In genomic region chr11:48824311-48824830, GRCm38 (mm10) we compare ENCODE assay signal across 8 mouse cellular contexts. TPM values are rescaled to one million over a fixed set of nuclear protein-coding genes. Genes with fewer than 3 reads are reported as not detected.
A peak's percentile ranks its signal among the peaks of the same experiment; 100 is the strongest.
DNase-seq lines count a peak whose midpoint lies in the region; ATAC-seq and TF ChIP-seq lines count a peak whose summit lies in the region.

No protein-coding gene starts in this region.

- 6% methylated on average over 22 of the region's 22 CpGs for whole genome bisulfite sequencing in heart, embryonic 14.5 days
- WGBS in hindbrain, embryonic 13.5 days: 3% methylated on average over 22 of the region's 22 CpGs
- 4% methylated on average over 22 of the region's 22 CpGs for WGBS in midbrain, embryonic 12.5 days

- no peaks in the 10 kb centered on the region for H3K36me3 ChIP-seq in heart, embryonic 14.5 days (ENCODE audit: control insufficient read depth, insufficient read depth, low read length)
- H3K36me3 ChIP-seq in hindbrain, embryonic 13.5 days: no peaks in the 10 kb centered on the region
- H3K36me3 ChIP-seq in midbrain, embryonic 12.5 days: no peaks in the 10 kb centered on the region

- peak overlapping the region; percentile 46 to 50 for H3K4me3 ChIP-seq in heart, embryonic 14.5 days (ENCODE audit: control insufficient read depth in 1 of 2, insufficient read depth in 1 of 2, low read depth in 1 of 2, low read length in 2 of 2)
- H3K4me3 ChIP-seq in cortical plate, adult 2 months (ENCODE audit: insufficient read depth, low read length): peak overlapping the region; percentile 12; the same call in 1 of the 2 replicates
- H3K4me3 ChIP-seq in hindbrain, embryonic 13.5 days: peak overlapping the region; percentile 27
- peak overlapping the region; percentile 38 for H3K4me3 ChIP-seq in midbrain, embryonic 12.5 days

- H3K27ac ChIP-seq in heart, embryonic 14.5 days (replicated peaks in 1 of 2; ENCODE audit: control insufficient read depth in 1 of 2, insufficient read depth in 1 of 2, low read depth in 2 of 2, low read length in 2 of 2): no peak overlapping the region
- H3K27ac ChIP-seq in cortical plate, adult 2 months (ENCODE audit: insufficient read depth, low read length): no peak overlapping the region
- no peak overlapping the region for H3K27ac ChIP-seq in hindbrain, embryonic 13.5 days
- H3K27ac ChIP-seq in midbrain, embryonic 12.5 days (replicated peaks): no peak overlapping the region

- intact Hi-C loops in heart, postnatal 10 days (cut with DNase I): no loop called here

- no peak for DNase-seq in heart, postnatal 10 days
- DNase-seq in adrenal gland, postnatal 14 days: no peak
- no peak for DNase-seq in ovary, postnatal 14 days (ENCODE audit: low spot score)
- DNase-seq in urinary bladder, adult 18-20 months (ENCODE audit: low spot score in 2 of 2): no peak

- peaks cover 5% of the 10 kb centered on the region; the same call in 1 of the 2 replicates for H3K27me3 ChIP-seq in heart, embryonic 14.5 days (ENCODE audit: control insufficient read depth, insufficient read depth, low read length)
- H3K27me3 ChIP-seq in hindbrain, embryonic 13.5 days: peaks cover 32% of the 10 kb centered on the region
- H3K27me3 ChIP-seq in midbrain, embryonic 12.5 days: peaks cover 33% of the 10 kb centered on the region

- 0 out of 2 replicates have a peak, but pooled peaks cover 4% of the 10 kb centered on the region for H3K9me3 ChIP-seq in heart, embryonic 14.5 days (ENCODE audit: control insufficient read depth, low read length)
- no peaks in the 10 kb centered on the region for H3K9me3 ChIP-seq in hindbrain, embryonic 13.5 days
- no peaks in the 10 kb centered on the region for H3K9me3 ChIP-seq in midbrain, embryonic 12.5 days

- peak overlapping the region; percentile 55; the same call in 1 of the 2 replicates for H3K9ac ChIP-seq in heart, embryonic 14.5 days (ENCODE audit: low read length)
- H3K9ac ChIP-seq in hindbrain, embryonic 13.5 days: no peak overlapping the region
- H3K9ac ChIP-seq in midbrain, embryonic 12.5 days (replicated peaks): peak overlapping the region; percentile 20; the same call in 1 of the 2 replicates

- no peak for ATAC-seq in heart, embryonic 14.5 days (ENCODE audit: insufficient number of reproducible peaks, insufficient read depth, low FRiP score, low read depth)
- no peak for ATAC-seq in hindbrain, embryonic 13.5 days (ENCODE audit: low FRiP score)
- ATAC-seq in midbrain, embryonic 12.5 days (ENCODE audit: low FRiP score, low read depth): no peak

- no peak for TF ChIP-seq CTCF in cortical plate, adult 2 months (IDR thresholded peaks at IDR 0.05; ENCODE audit: extremely low read depth, insufficient read depth, low read length)

- H3K4me2 ChIP-seq in heart, embryonic 14.5 days (ENCODE audit: low read length): peak overlapping the region; percentile 83
- peak overlapping the region; percentile 51 for H3K4me2 ChIP-seq in hindbrain, embryonic 13.5 days
- H3K4me2 ChIP-seq in midbrain, embryonic 12.5 days (replicated peaks): peak overlapping the region; percentile 54

- no peak for TF ChIP-seq POLR2A in cortical plate, adult 2 months (IDR thresholded peaks at IDR 0.05; ENCODE audit: extremely low read depth, insufficient read depth, low read length)

- H3K4me1 ChIP-seq in heart, embryonic 14.5 days (ENCODE audit: control insufficient read depth in 2 of 2, insufficient read depth in 2 of 2, low read length in 2 of 2): peaks cover 4 to 13% of the 10 kb centered on the region in 2 experiments; a peak in 3 of 4 replicates
- H3K4me1 ChIP-seq in cortical plate, adult 2 months (ENCODE audit: control insufficient read depth, insufficient read depth, low read length): no peaks in the 10 kb centered on the region
- H3K4me1 ChIP-seq in hindbrain, embryonic 13.5 days (replicated peaks): peaks cover 18% of the 10 kb centered on the region
- H3K4me1 ChIP-seq in midbrain, embryonic 12.5 days: peaks cover 12% of the 10 kb centered on the region

RNA-seq across cellular contexts. Expression of gene Trim7, which starts 1.6 kb away (rescaled TPM):
- polyA plus RNA-seq in heart, embryonic 14.5 days (2014; fragmentation: Nextera tagmentation; extraction: Ambion mirVana): 1.4 and 1.5 TPM in 2 replicates
- total RNA-seq in heart, postnatal 10 days (2021): 10 to 100 TPM; 10.1 to 12.8 TPM
- polyA plus RNA-seq in cortical plate, adult 2 months (2012; rRNA removed): 4.2 and 4.3 TPM in 2 replicates
- polyA plus RNA-seq in hindbrain, embryonic 13.5 days (2015; fragmentation: Nextera tagmentation; extraction: Ambion mirVana): 1.0 and 2.8 TPM in 2 replicates
- 1.3 and 1.4 TPM in 2 replicates for polyA plus RNA-seq in midbrain, embryonic 12.5 days (2016; fragmentation: Nextera tagmentation; extraction: Ambion mirVana)
- 6.1 and 8.5 TPM in 2 replicates for total RNA-seq in adrenal gland, postnatal 14 days (2021)

RNA-seq across cellular contexts. Expression of gene Gm12184, which starts 2.1 kb away (rescaled TPM):
- 5.7 and 7.0 TPM in 2 replicates for polyA plus RNA-seq in heart, embryonic 14.5 days (2014; fragmentation: Nextera tagmentation; extraction: Ambion mirVana)
- 1 to 10 TPM; 2.9 to 5.0 TPM for total RNA-seq in heart, postnatal 10 days (2021)
- polyA plus RNA-seq in cortical plate, adult 2 months (2012; rRNA removed): 33.8 and 40.1 TPM in 2 replicates
- polyA plus RNA-seq in hindbrain, embryonic 13.5 days (2015; fragmentation: Nextera tagmentation; extraction: Ambion mirVana): 2.8 and 4.4 TPM in 2 replicates
- 7.6 and 8.3 TPM in 2 replicates for polyA plus RNA-seq in midbrain, embryonic 12.5 days (2016; fragmentation: Nextera tagmentation; extraction: Ambion mirVana)
- total RNA-seq in adrenal gland, postnatal 14 days (2021): 2.3 and 3.5 TPM in 2 replicates

RNA-seq across cellular contexts. Expression of gene Trim41, which starts 7.2 kb away (rescaled TPM):
- 3.2 and 3.8 TPM in 2 replicates for polyA plus RNA-seq in heart, embryonic 14.5 days (2014; fragmentation: Nextera tagmentation; extraction: Ambion mirVana)
- 10 to 100 TPM; 27.9 to 30.1 TPM for total RNA-seq in heart, postnatal 10 days (2021)
- polyA plus RNA-seq in cortical plate, adult 2 months (2012; rRNA removed): 43.1 and 46.7 TPM in 2 replicates
- 7.5 TPM in 2 replicates for polyA plus RNA-seq in hindbrain, embryonic 13.5 days (2015; fragmentation: Nextera tagmentation; extraction: Ambion mirVana)
- 5.4 and 6.2 TPM in 2 replicates for polyA plus RNA-seq in midbrain, embryonic 12.5 days (2016; fragmentation: Nextera tagmentation; extraction: Ambion mirVana)
- total RNA-seq in adrenal gland, postnatal 14 days (2021): 34.6 and 40.5 TPM in 2 replicates

RNA-seq across cellular contexts. Expression of gene Rack1, which starts 24.2 kb away (rescaled TPM):
- polyA plus RNA-seq in heart, embryonic 14.5 days (2014; fragmentation: Nextera tagmentation; extraction: Ambion mirVana): 462 and 512 TPM in 2 replicates
- 100 to 1,000 TPM; 530 to 563 TPM for total RNA-seq in heart, postnatal 10 days (2021)
- polyA plus RNA-seq in cortical plate, adult 2 months (2012; rRNA removed): 447 and 464 TPM in 2 replicates
- polyA plus RNA-seq in hindbrain, embryonic 13.5 days (2015; fragmentation: Nextera tagmentation; extraction: Ambion mirVana): 444 and 448 TPM in 2 replicates
- 503 and 506 TPM in 2 replicates for polyA plus RNA-seq in midbrain, embryonic 12.5 days (2016; fragmentation: Nextera tagmentation; extraction: Ambion mirVana)
- 735 and 919 TPM in 2 replicates for total RNA-seq in adrenal gland, postnatal 14 days (2021)

RNA-seq across cellular contexts. Expression of gene Irgm1, which starts 47.1 kb away (rescaled TPM):
- polyA plus RNA-seq in heart, embryonic 14.5 days (2014; fragmentation: Nextera tagmentation; extraction: Ambion mirVana): 10.2 and 11.0 TPM in 2 replicates
- 1 to 10 TPM; 6.5 to 9.5 TPM for total RNA-seq in heart, postnatal 10 days (2021)
- polyA plus RNA-seq in cortical plate, adult 2 months (2012; rRNA removed): 9.5 and 11.4 TPM in 2 replicates
- 2.7 and 2.8 TPM in 2 replicates for polyA plus RNA-seq in hindbrain, embryonic 13.5 days (2015; fragmentation: Nextera tagmentation; extraction: Ambion mirVana)
- polyA plus RNA-seq in midbrain, embryonic 12.5 days (2016; fragmentation: Nextera tagmentation; extraction: Ambion mirVana): 2.3 and 2.4 TPM in 2 replicates
- 15.2 and 19.0 TPM in 2 replicates for total RNA-seq in adrenal gland, postnatal 14 days (2021)
